Mouse (Mus musculus) spleen, adult 12 weeks (tissue): ENCODE results near the gene Ppfia1.

Experiments
- DNase-seq: peaks from one replicate; pipeline ENCODE4 v3.0.0; 2022; ENCODE audit warnings: low spot score

Gene Ppfia1

DNA sequence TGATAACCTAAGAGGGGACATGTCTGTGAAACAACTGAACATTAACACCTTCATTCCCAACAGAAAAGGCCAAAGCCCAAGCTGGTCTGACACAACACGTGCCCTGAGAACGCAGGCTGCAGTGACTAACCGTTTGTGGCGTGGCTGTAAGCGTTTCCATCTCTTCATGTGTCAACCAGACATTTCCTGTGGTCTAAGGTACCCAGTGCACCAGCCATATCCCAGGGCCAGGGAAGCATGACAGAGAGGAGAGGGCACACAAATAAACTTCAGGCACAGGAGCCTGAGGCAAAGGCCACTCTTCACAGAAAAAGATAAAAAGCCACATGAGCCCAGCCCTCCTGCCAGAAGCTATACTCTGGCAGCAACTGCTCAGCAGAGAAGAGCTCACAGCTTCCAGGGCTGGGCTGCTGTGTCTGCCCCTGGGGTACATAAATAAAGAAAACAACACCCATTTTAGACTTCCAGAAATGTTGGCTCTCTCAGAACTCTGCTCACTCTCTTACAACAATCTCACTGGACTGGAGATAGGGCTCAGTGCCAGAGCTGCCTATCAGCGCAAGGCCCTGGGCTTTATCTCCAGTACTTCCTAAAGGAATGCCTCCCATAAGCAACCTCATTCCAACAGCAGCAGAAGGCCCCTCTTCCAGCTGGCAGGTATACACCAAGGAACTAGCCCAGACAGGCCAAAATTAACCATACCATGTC, 64.3 kb downstream of the Ppfia1 start:
- no peak for DNase-seq

GRCm38 (mm10) chr7:144480314-144480713, 73.2 kb downstream of the Ppfia1 start:
- DNase-seq, result no peak

- no peak for DNase-seq
Observed at GRCm38 (mm10) chr7:144479569-144479968, 74.0 kb downstream of the Ppfia1 start.

- no peak for DNase-seq
Observed at GRCm38 (mm10) chr7:144475741-144476140, 77.8 kb downstream of the Ppfia1 start.

DNA sequence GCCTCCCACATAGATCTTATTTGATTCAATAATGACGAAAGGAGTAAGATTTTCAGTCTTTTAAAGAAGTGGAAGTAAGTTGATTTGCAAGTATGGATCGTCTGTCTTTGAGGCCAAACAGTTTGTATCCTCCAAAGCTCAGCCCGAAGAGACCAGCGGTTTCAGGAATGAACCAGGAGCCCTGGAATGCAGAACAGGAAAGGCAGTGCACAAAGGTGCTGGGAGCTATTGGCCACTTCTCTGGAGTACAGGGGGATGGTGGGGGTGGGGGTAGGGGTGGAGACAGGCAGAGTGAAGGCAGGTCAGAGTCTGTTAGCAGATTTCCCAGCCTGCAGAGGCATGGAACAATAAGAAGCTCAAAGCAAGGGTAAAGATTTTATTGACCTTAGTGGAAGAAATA, 80.0 kb downstream of the Ppfia1 start:
- DNase-seq, result no peak

GRCm38 (mm10) chr7:144471103-144471502, 82.4 kb downstream of the Ppfia1 start:
- DNase-seq, result no peak

- DNase-seq, result peak; percentile 62
Observed at GRCm38 (mm10) chr7:144470545-144471059, 82.9 kb downstream of the Ppfia1 start, which contains the start of gene Cttn. Cttn (minus strand) TSS chr7:144471009.

DNA sequence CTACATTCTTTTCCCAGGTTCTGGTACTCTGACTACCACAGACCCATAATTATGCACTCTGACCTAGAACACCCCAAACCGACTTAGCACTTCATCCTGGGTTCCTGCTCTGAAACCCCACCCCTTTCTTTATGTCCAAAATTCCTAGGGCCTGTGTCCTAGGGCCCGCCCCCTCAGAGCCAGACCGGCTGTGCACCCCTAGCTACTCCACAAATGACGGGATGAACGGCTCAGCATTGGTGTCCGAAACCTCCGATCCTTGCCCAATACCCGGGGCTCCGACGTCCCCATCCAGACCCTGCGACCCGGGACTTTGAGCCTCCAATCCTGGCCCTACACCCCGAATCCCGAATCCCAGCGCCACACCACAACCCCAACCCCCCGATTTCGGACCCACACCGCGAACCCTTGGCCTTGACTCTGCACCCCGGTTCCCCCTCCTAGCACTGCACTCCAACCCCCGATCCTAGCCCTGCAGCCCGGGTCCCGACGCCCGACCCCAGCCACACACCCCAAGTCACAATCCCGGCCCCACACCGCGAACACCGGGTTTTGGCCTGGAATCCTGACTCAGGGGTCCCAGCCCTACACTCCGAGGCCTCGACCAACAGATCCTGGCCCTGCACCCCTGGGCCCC, 83.5 kb downstream of the Ppfia1 start:
- no peak for DNase-seq

DNA sequence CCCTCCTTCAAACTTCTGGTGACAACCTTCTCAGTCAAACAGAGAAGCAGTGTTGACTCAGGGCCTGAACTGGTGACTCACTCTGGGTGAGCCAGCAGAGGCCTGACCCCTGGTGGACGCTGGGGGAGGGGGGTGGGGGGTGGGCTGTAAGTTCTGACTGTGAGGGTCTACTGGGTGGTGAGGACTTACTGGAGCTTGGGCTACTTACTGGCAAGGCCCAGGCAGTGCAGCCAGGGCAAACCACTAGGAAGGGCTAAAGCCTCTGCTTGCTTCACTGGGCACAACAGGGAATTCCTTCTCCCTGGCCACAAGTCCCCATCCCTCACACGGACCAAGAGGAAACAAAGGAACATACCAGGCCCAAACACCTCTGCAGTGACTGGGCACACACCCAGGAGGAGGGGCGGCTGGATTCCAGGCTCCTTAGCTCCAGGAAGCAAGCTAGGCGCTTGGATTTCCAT, 84.3 kb downstream of the Ppfia1 start:
- no peak for DNase-seq

- DNase-seq, result no peak
Observed at GRCm38 (mm10) chr7:144468741-144469140, 84.8 kb downstream of the Ppfia1 start.

DNA sequence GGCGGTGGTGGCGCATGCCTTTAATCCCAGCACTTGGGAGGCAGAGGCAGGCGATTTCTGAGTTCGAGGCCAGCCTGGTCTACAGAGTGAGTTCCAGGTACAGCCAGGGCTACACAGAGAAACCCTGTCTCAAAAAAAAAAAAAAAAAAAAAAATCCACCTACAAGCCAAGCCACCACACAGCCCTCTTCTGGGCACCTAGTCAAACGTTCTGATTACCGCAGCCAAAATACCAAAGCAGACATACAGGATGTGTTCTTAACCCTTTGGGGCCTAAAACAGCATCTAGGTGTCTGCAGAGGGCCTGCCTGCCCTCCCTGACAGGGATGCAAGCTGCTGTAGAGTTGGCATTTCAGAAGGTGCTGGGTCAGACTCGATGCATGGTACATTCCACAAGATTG, 91.0 kb downstream of the Ppfia1 start:
- DNase-seq, result no peak

GRCm38 (mm10) chr7:144461246-144461902, 92.2 kb downstream of the Ppfia1 start:
- no peak for DNase-seq

DNA sequence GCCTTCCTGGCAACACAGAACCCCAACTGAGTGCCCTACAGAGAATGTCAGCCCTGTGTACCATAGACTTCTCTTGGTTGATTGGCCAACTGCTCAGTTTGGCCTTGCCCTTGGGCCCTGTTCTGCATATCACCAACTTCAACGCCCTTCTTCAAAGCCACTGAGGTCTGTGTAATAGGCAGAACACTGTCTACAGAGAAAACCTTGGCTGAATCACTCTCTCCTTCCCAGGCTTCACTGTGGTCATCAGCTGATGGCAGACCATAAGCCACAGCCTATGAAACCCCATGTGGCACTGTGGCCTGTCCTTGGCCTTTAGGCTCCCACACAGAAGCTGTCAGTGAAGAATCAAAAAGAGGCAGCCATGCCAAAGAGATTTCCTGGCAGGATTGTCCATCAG, 94.6 kb downstream of the Ppfia1 start:
- DNase-seq, result no peak

DNA sequence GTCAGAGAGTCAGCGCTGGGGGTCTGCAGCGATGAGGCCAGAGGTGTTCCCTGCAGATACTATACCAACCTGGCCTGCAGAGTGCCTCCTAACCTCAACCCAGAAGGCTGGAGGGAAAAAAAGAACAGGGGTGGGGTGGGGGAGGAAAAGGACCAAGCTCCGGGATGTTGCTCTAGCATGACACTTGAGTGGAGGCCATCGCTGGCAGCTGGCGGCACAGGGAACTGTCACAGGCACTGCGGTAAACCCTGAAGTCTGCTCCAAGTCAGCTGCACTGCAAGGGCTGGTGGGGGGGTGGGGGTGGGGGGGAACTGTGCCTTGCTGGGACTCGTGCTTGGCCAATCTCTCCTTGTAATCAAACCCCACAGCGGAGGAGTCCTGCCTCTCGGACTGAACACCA, 102.9 kb downstream of the Ppfia1 start:
- DNase-seq, result no peak

DNA sequence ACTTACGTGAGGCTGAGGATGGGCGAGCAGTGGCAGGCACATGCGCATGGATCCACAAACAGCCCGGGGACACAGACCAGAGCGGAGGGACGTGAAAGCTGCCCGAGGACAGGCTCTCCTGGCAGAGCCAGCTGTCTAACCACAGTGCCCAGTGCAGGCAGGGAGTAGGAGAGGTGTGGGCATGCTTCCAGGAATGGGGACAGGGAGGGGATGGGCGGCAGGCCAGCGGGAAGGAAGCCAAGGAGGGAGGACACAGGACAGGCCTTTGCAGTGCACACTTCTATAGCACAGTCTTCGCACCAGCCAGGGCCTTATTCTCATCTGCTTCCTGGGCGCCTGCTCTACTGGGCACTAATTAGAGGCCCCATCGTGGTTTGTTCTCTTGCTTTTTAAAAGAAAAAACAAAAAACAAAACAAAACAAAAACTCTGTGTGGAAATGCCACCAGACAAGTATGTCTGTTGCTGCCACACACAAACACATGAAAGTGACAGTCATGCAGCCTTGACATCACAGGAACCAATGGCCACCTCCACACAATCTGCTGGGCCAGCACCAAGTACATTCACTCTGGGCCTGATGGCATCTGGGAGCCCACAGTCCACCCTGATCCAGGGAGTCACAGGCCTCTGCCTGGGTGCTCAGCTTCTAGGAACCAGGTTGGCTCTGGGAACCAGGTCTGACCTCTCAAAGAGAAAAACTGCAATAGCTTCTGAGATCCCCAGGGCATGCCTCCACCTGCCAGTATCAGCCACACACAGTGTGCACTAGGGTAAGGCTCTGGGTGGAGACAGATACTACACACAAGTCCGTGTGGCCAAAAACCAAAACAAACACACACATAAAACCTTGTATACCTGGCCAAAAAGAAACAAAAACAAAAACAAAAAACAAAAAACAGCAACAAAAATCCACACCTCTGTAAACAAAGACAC, 103.6 kb downstream of the Ppfia1 start:
- DNase-seq, result no peak

DNA sequence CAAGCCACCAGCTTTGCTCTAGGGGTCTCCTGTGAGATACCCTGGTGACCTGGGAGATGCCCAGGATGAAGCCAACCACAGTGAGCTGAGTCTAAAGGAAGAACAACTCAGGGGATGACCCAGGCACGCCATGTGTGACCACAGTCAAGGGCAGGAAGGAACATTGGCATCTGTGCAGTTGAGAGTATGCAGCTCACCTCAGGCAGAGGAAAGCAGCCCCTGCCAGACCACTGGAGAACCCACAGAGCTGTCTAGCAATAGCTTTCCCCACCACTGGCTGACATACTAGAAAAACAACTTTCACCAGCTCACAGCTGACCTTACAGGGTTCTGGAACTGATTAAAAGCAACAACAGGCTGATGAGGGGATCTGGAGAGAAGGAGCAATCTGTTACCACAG, 105.3 kb downstream of the Ppfia1 start:
- no peak for DNase-seq

DNA sequence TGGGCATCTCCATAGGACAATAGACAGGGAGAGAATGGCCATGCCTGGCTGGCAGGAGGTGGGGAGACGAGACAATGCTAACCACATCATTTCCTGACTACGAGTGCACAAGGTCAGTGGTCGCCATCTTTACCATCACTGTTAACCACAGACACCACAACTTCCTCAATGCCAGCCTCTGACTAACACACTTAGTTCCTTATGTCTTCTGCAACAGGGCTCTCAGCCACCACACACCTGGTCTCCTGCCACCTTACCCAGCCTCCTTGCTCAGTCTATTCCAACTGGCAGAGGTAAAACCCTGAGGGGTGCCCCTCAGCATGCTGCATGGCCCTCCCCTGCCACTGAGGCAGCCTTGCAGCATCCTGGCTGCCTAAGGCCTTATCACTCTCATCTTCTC, 106.4 kb downstream of the Ppfia1 start:
- peak; percentile 29 for DNase-seq

- DNase-seq, result peak; percentile 31
Observed at GRCm38 (mm10) chr7:144444788-144445187, 108.7 kb downstream of the Ppfia1 start.

- no peak for DNase-seq
Observed at GRCm38 (mm10) chr7:144441976-144442375, 111.6 kb downstream of the Ppfia1 start.

DNA sequence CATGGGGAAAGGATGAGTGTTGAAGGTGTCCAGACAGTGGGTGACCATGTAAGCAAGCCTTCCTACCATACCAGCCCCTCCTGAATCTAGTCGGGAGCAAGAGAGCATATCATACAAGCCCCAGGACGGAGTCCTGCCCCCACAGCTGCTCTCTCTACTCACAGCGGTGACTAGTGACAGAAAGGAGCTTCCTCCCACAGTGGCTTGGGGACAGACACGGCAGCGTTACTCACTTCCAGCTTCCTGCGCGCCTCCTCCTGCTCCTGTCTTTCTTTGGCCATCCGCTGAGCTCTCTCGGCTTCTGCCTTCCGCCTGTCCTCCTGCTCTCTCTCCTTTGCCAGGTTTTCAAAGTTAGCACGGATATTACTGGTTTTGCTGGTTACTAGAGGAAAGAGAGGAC, 112.1 kb downstream of the Ppfia1 start:
- no peak for DNase-seq

DNA sequence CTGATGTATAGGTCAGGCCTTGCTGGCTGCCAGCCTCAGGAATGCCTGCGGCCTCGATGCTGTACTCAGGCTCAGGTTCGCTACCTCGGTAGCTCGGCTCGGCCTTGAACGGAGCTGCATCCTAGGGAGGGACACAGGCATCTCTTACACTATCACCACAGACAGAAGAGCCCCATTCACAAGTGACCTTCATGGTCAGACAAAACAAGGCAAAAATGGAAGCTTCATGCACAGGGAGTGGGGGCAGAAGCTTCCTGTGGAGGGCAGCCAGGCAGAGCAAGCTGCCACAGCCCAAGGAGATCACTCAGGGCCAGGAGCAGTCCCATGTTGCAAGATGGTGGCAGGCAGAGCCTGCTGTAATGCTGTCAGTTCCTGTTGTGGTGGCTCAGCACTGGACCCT, 114.7 kb downstream of the Ppfia1 start:
- DNase-seq, result no peak

GRCm38 (mm10) chr7:144432920-144433319, 120.6 kb downstream of the Ppfia1 start:
- no peak for DNase-seq
